Mouse (Mus musculus) cerebellum, adult 2 months (tissue): ENCODE results near the gene Ilvbl.

Source experiments
- CTCF ChIP-seq: fragments of 200-500 bp; IDR thresholded peaks from 2 replicates; pipeline ENCODE4 v1.5.1; 2011; ENCODE audit warnings: low read depth, mild to moderate bottlenecking, control low read depth, low read length, moderate library complexity, borderline replicate concordance; ENCODE audit not compliant: insufficient read depth
- POLR2A ChIP-seq: fragments of 200-500 bp; IDR thresholded peaks from 2 replicates; pipeline ENCODE4 v1.6.1; 2011; ENCODE audit warnings: low read length, control low read depth, borderline replicate concordance; ENCODE audit not compliant: insufficient read depth

DNA sequence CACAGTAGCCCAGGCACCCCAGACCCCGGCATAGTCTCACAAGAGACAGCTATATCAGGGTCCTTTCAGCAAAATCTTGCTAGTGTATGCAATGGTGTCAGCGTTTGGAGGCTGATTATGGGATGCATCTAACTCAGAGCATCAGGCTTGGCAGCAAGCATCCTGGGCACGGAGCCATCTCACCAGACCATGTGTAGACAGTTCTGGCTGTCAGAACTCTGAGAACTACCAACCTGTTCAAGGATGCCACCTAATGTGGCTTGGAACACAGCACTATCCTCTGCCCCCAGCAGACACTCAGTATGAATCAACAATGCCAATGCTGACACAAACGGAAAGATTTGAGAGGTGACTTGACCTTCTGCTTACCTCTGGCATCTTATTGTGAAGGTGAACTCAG is 56.0 kb downstream of the Ilvbl start:
- no peak for TF ChIP-seq POLR2A
- TF ChIP-seq CTCF, result no peak
